Mouse (Mus musculus) adrenal gland, postnatal 36 days (tissue): ENCODE measurements around the gene F2rl3. TPM values are rescaled to one million over a fixed set of nuclear protein-coding genes. Genes with fewer than 3 reads are reported as not detected.
A peak's percentile ranks its signal among the peaks of the same experiment; 100 is the strongest.

Experiments used
- DNase-seq, 2 experiments: peaks; one replicate each; pipeline ENCODE4 v3.0.0; 2021; ENCODE audit warnings: mixed read lengths in 1 of 2
- long read RNA-seq, 2 experiments: library from polyadenylated mRNA; stranded (forward); transcript quantifications; one replicate each; pipeline ENCODE4 v2.0.0; 2021; ENCODE audit warnings: borderline sequencing depth in 2 of 2
- total RNA-seq, 2 experiments: library from RNA; stranded (reverse); gene quantifications; 2 replicates each; pipeline ENCODE4 v1.2.3; 2021

The F2rl3 gene
- 1 to 10 TPM; 1.8 to 2.9 TPM for total RNA-seq
- long read RNA-seq, experiment 1, partial matches to known transcripts, result 0 of 3 reads
- long read RNA-seq, experiment 1, other reads (novel, unspliced or antisense), result 0 of 3 reads
- long read RNA-seq, experiment 2, result 0 reads

- DNase-seq, result peak; percentile 35 to 48
Measured at GRCm38 (mm10) chr8:72761322-72762051, at the start of gene F2rl3. F2rl3 (plus strand) TSS chr8:72761880.

GRCm38 (mm10) chr8:72712569-72712968 is 49.1 kb upstream of the F2rl3 start:
- DNase-seq, result no peak

DNA sequence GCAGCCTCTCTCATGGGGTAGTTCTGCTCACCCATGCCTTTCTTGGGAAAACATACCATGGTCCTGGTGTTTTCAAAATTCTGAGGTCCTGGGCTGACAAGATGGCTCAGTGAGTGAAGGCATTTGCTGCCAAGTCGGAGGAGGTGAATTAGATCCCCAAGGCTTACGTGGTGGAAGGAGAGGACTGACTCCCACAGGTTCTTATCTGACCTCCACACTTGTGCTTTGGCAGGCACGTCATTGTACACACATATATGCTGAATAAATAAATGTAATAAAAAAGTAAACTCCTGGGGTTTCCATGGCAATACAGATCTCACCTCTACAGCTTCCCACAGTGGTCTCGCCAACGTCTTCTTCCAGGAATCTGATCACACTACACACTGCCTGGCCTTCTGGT is 45.1 kb upstream of the F2rl3 start:
- DNase-seq, result no peak

DNA sequence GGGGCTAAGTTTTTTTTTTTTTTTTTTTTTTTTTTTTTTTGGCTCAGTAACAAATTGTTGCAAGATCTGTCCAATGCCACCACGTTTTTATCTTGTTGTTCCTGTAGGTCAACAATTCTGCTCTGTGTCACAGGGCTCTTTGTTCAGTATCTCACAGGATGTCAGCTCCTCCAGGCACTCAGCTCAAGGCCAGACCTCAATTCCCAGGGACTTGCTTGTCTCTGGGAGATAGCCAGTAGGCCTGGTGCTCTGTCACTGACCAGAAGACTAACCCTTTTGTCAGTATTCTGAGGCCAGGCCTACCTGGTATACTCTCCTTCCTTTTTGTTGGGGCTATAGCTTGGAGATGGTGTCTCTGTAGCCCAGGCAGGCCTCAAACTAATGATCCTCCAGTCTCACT is 41.1 kb upstream of the F2rl3 start:
- peak; percentile 61 to 70 for DNase-seq

DNA sequence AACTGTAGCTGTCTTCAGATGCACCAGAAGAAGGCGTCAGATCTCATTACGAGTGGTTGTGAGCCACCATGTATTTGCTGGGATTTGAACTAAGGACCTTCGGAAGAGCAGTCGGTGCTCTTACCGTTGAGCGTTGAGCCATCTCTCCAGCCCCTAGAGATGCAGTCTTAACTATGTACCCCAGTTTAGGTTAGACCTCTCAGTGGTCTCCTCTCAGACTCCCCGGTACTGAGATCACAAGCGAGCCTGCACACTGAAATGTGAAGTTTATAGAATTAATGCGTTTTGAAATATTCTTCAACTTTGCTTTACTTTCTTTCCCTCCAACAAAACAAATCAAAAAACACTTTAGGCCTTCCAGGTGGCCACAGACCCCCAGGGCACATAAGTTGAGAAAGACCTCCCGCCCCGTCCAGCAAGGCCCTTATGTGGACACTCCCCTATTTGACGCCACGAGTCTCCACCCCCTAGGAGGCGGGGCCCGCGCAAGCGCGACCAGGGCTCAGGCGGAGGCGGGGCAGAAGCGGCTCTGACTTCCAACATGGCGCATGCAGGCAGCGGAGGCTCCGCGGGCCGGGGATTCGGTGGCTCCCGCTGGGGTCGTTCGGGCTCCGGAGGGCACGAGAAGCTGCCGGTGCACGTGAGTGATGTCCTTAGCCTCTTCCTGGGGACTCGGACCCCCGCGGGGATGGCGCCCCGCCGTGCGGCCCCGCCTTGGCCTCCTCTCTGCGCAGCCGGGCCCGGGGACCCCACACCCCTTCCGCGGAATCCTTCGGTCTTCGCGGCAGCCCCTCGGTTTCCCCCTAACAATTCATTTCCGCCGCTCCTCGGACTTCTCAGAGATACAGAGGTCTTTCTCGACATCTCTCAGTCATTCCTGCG is 38.7 kb upstream of the F2rl3 start, which contains the start of gene Sin3b:
Sin3b (plus strand) TSS at position 517 of the 882 bp plus-strand sequence.
- DNase-seq, result peak; percentile 98

GRCm38 (mm10) chr8:72723651-72724001 is 38.1 kb upstream of the F2rl3 start:
- DNase-seq, result peak; percentile 27 to 57

DNA sequence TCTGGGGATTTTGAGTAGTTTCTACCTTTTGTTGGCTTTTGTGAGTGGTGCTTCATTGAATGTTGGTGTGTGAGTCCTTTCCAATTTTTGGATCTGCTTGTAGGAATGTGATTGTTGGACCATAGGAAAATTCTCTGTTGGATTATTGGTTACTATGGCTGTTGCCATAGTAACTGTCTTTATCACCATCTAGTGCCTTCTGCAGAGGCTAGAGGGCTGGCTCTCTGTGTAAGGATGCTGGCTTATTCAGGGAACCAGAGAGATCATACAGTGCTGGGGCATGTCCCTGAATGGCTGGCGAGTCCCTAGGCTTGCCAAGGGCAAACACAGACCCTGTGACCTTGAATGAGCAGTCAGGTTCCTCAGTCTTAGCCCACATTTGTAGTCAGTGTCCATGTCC is 33.0 kb upstream of the F2rl3 start:
- peak in 1 of 2 experiments; percentile 17 for DNase-seq

DNA sequence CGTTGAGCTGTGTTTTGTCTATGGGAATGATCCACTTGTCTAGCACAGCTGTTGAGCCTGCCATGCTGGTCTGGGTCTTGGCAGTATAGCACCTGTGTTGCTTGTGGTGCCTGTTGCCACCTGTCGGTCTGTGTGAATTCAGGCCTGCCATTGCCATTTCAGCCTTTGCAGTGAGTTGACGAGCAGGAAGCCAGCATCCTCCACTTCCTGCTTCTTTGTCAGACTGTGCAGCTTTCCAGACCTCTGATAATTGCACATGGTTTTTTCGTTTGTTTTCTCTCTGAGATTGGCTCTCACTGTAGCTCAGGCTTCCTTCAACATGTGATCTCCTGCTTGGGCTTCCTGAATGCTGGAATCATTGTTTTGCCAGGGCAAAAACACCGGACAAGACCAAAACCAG is 26.7 kb upstream of the F2rl3 start:
- no peak for DNase-seq

DNA sequence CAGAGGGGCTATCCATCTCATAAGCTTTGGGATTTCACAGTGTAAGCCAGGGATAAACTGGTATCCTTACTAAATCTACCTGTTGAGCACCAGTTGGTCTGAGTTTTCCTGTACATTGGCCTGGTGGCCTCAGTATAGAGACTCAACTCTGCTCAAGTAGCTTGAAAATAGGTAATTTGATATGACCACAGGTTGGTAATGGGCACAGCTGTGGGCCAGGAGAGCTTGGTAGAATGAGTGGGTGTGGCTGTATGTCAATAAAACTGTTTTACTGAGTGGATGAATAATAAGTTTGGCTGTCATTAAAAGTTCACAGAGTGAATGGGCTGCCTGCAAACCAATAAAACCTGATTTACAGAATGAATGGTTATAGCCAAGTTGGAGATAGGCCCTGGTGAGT is 24.8 kb upstream of the F2rl3 start:
- no peak for DNase-seq

- DNase-seq, result peak; percentile 37 to 60
Measured at GRCm38 (mm10) chr8:72746061-72746460, 15.6 kb upstream of the F2rl3 start.

DNA sequence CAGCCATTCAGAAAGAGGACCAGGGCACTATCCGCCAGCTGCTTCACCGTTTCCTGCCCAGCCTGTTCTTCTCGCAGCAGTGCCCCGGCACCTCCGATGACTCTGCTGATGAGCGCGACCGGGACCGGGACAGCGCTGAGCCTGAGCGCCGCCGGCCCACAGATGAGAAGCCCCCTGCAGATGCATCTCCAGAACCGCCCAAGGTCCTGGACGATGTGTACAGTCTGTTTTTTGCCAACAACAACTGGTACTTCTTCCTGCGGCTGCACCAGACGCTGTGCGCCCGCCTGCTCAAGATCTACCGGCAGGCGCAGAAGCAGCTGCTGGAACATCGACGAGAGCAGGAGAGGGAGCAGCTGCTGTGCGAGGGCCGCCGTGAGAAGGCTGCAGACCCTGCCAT is 11.8 kb upstream of the F2rl3 start:
- no peak for DNase-seq

- no peak for DNase-seq
Measured at GRCm38 (mm10) chr8:72750266-72750665, 11.4 kb upstream of the F2rl3 start.

DNA sequence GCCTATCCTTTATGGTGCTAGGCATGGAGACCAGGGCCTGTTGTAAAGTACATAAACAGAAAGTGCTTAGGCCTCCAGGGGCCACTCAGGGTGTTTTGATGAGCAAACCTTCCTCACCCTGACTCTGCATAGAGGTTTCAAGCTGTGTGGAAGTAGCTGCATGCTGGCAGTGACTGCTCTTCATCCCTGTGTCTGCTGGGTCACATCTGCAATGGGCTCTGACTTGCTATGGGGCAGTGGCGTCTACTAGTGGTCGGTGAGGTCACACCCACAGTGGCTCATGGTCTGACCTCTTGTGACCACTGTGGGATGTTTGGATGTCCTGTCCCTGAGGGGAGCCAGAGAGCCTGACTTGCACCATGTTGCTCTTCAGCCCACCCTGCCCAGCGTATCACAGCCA is 10.6 kb upstream of the F2rl3 start:
- no peak for DNase-seq

GRCm38 (mm10) chr8:72752289-72752688 is 9.4 kb upstream of the F2rl3 start:
- no peak for DNase-seq

DNA sequence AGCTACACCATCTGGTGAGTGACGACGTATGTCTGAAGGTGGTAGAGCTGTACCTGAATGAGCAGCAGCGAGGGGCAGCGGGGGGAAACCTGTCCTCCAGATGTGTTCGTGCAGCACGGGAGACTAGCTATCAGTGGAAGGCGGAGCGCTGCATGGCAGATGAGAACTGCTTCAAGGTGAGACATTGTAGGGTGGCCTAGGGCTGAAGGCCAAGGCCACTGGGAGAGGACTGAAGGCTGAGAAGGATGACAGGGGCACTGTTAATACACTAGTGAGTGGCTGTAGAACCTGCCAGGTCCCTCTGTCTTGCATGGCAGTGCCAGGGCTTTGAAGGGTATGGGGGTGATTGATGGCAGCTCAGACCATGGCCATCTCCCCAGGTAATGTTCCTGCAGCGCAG is 8.5 kb upstream of the F2rl3 start:
- DNase-seq, result no peak

- DNase-seq, result no peak
Measured at GRCm38 (mm10) chr8:72753781-72754180, 7.9 kb upstream of the F2rl3 start.

DNA sequence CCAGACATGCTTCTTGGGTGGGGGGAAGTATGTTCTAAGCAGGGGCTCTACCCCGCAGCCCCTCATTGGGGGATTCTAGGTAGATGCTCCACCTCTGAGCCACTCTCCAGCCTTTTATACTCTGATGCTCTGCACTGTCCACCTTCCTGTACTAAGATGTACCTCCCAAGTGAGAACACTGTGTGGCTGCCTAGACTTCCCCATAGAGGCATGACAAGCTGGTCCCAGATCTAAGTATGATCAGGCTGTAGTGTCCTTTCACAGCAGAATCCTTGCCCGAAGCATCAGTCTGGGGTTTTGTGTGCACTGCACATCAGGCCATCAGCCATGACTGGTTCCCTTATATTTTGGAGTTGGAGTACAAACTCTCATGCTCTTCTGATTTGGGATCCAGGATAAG is 5.6 kb upstream of the F2rl3 start:
- DNase-seq, result no peak

DNA sequence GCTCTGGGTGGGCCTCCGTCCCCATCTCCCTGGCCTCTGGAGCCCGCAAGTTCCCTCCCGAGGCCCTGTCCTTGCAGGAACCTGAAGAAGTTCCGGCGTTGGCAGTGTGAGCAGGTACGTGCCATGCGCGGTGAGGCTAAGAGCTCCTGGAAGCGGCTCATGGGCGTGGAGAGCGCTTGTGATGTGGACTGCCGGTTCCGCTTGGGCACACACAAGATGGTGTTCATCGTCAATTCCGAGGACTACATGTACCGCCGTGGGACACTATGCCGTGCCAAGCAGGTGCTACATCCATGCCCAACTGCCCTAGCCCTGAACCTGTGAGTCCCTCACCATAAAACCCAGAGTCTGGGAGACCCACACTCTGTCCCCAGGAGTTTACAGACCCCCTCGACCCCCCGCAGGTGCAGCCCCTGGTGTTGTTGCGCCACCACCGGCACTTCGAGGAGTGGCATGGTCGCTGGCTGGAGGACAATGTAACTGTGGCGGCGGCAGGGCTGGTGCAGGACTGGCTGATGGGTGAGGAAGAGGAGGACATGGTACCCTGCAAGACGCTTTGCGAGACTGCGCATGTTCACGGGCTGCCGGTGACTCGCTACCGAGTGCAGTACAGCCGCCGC is 4.8 kb upstream of the F2rl3 start:
- DNase-seq, result no peak

GRCm38 (mm10) chr8:72757426-72758195 is 4.1 kb upstream of the F2rl3 start:
- no peak for DNase-seq

DNA sequence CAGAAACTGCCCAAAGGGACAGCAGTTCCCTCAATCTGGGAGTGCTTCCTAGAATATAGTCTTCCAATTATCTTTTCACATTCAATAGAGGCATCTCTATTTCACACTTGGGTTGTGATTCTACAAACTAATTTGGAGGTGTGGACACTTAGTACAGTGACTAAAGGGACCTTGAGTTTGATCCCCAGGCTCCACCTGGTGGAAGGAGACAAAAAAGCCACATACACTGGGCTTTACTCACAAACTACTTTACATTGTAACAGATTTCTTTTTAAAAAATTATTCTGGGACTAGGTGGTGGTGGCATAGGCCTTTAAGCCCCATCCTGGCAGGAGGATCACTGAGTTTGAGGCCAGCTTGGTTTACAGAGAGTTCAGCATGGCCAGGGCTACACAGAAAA is 3.4 kb upstream of the F2rl3 start:
- DNase-seq, result no peak

GRCm38 (mm10) chr8:72760216-72760615 is 1.5 kb upstream of the F2rl3 start:
- no peak for DNase-seq

DNA sequence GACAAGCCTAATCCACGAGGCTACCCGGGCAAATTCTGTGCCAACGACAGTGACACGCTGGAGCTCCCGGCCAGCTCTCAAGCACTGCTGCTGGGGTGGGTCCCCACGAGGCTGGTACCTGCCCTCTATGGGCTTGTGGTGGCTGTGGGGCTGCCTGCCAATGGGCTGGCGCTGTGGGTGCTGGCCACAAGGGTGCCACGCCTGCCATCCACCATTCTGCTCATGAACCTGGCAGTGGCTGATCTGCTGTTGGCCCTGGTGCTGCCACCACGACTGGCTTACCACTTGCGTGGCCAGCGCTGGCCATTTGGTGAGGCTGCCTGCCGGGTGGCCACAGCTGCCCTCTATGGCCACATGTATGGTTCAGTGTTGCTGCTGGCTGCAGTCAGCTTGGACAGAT is 626 bp downstream of the F2rl3 start:
- no peak for DNase-seq
